Mouse (Mus musculus): ENCODE data around the gene Gpr83. TPM values are rescaled to one million over a fixed set of nuclear protein-coding genes. Genes with fewer than 3 reads are reported as not detected.

Gpr83 gene
- polyA plus RNA-seq, 1 experiment from 2014 or later, result 0.52 TPM

GRCm38 (mm10) chr9:14841878-14842761 is 17.9 kb upstream of the Gpr83 start:
- WGBS, result 79% methylated on average over 10 of the region's 10 CpGs
- no peaks in the 10 kb centered on the region for H3K4me1 ChIP-seq (ENCODE audit: control insufficient read depth, insufficient read depth, low read length)
- H3K27ac ChIP-seq (ENCODE audit: low read length), result no peak overlapping the region
- H3K9me3 ChIP-seq (ENCODE audit: control insufficient read depth, low read depth, low read length), result no peaks in the 10 kb centered on the region
- H3K27me3 ChIP-seq (ENCODE audit: control insufficient read depth, insufficient read depth, low read length), result no peaks in the 10 kb centered on the region
- H3K4me2 ChIP-seq (replicated peaks; ENCODE audit: low read depth, low read length), result no peak overlapping the region
- H3K9ac ChIP-seq (replicated peaks; ENCODE audit: low read depth, low read length), result no peak overlapping the region
- H3K36me3 ChIP-seq (ENCODE audit: control insufficient read depth, insufficient read depth, low read length), result no peaks in the 10 kb centered on the region
- no peak overlapping the region for H3K4me3 ChIP-seq (ENCODE audit: low read depth, low read length)
- ATAC-seq (ENCODE audit: insufficient number of reproducible peaks, insufficient read depth, low FRiP score, low read depth), result no peak

- ATAC-seq (ENCODE audit: insufficient number of reproducible peaks, insufficient read depth, low FRiP score, low read depth), result no peak
- H3K27me3 ChIP-seq (ENCODE audit: control insufficient read depth, insufficient read depth, low read length), result no peaks in the 10 kb centered on the region
- H3K9me3 ChIP-seq (ENCODE audit: control insufficient read depth, low read depth, low read length), result no peaks in the 10 kb centered on the region
- no peak overlapping the region for H3K9ac ChIP-seq (replicated peaks; ENCODE audit: low read depth, low read length)
- WGBS, result 93% methylated on average over 6 of the region's 6 CpGs
- H3K36me3 ChIP-seq (ENCODE audit: control insufficient read depth, insufficient read depth, low read length), result no peaks in the 10 kb centered on the region
- H3K27ac ChIP-seq (ENCODE audit: low read length), result no peak overlapping the region
- H3K4me1 ChIP-seq (ENCODE audit: control insufficient read depth, insufficient read depth, low read length), result no peaks in the 10 kb centered on the region
- H3K4me2 ChIP-seq (replicated peaks; ENCODE audit: low read depth, low read length), result no peak overlapping the region
- H3K4me3 ChIP-seq (ENCODE audit: low read depth, low read length), result no peak overlapping the region
Observed at GRCm38 (mm10) chr9:14843311-14843857, 16.6 kb upstream of the Gpr83 start.

GRCm38 (mm10) chr9:14843901-14844300 is 16.1 kb upstream of the Gpr83 start:
- 91% methylated on average over 3 of the region's 3 CpGs for WGBS
- Histone ChIP-seq H3K4me2 (replicated peaks; ENCODE audit: low read depth, low read length) (no peak overlapping the region), H3K9me3 (ENCODE audit: control insufficient read depth, low read depth, low read length) (no peaks in the 10 kb centered on the region), H3K9ac (replicated peaks; ENCODE audit: low read depth, low read length) (no peak overlapping the region), H3K27ac (ENCODE audit: low read length) (no peak overlapping the region), H3K4me1 (ENCODE audit: control insufficient read depth, insufficient read depth, low read length) (no peaks in the 10 kb centered on the region), H3K4me3 (ENCODE audit: low read depth, low read length) (no peak overlapping the region), H3K36me3 (ENCODE audit: control insufficient read depth, insufficient read depth, low read length) (no peaks in the 10 kb centered on the region), H3K27me3 (ENCODE audit: control insufficient read depth, insufficient read depth, low read length) (no peaks in the 10 kb centered on the region)
- ATAC-seq (ENCODE audit: insufficient number of reproducible peaks, insufficient read depth, low FRiP score, low read depth), result no peak

- no peak overlapping the region for H3K27ac ChIP-seq (ENCODE audit: low read length)
Observed at GRCm38 (mm10) chr9:14846428-14846827, 13.6 kb upstream of the Gpr83 start.

GRCm38 (mm10) chr9:14848267-14848935 is 11.6 kb upstream of the Gpr83 start:
- H3K4me1 ChIP-seq (ENCODE audit: control insufficient read depth, insufficient read depth, low read length), result no peaks in the 10 kb centered on the region
- no peak overlapping the region for H3K27ac ChIP-seq (ENCODE audit: low read length)
- no peak for ATAC-seq (ENCODE audit: insufficient number of reproducible peaks, insufficient read depth, low FRiP score, low read depth)
- H3K36me3 ChIP-seq (ENCODE audit: control insufficient read depth, insufficient read depth, low read length), result no peaks in the 10 kb centered on the region
- H3K9ac ChIP-seq (replicated peaks; ENCODE audit: low read depth, low read length), result no peak overlapping the region
- H3K27me3 ChIP-seq (ENCODE audit: control insufficient read depth, insufficient read depth, low read length), result no peaks in the 10 kb centered on the region
- H3K4me3 ChIP-seq (ENCODE audit: low read depth, low read length), result no peak overlapping the region
- no peak overlapping the region for H3K4me2 ChIP-seq (replicated peaks; ENCODE audit: low read depth, low read length)
- H3K9me3 ChIP-seq (ENCODE audit: control insufficient read depth, low read depth, low read length), result no peaks in the 10 kb centered on the region
- 85% methylated on average over 1 of the region's 1 CpGs for WGBS

More at GRCm38 (mm10) chr9:14846428-14846827, 13.6 kb upstream of the Gpr83 start:
- Histone ChIP-seq H3K9me3 (ENCODE audit: control insufficient read depth, low read depth, low read length) (no peaks in the 10 kb centered on the region), H3K4me1 (ENCODE audit: control insufficient read depth, insufficient read depth, low read length) (no peaks in the 10 kb centered on the region), H3K27me3 (ENCODE audit: control insufficient read depth, insufficient read depth, low read length) (no peaks in the 10 kb centered on the region), H3K4me2 (replicated peaks; ENCODE audit: low read depth, low read length) (no peak overlapping the region), H3K9ac (replicated peaks; ENCODE audit: low read depth, low read length) (no peak overlapping the region), H3K36me3 (ENCODE audit: control insufficient read depth, insufficient read depth, low read length) (no peaks in the 10 kb centered on the region), H3K4me3 (ENCODE audit: low read depth, low read length) (no peak overlapping the region)
- 48% methylated on average over 5 of the region's 5 CpGs for WGBS
- no peak for ATAC-seq (ENCODE audit: insufficient number of reproducible peaks, insufficient read depth, low FRiP score, low read depth)

GRCm38 (mm10) chr9:14854585-14854984 is 5.4 kb upstream of the Gpr83 start:
- H3K4me3 ChIP-seq (ENCODE audit: low read depth, low read length), result no peak overlapping the region
- H3K4me1 ChIP-seq (ENCODE audit: control insufficient read depth, insufficient read depth, low read length), result no peaks in the 10 kb centered on the region
- WGBS, result 84% methylated on average over 4 of the region's 4 CpGs
- no peak for ATAC-seq (ENCODE audit: insufficient number of reproducible peaks, insufficient read depth, low FRiP score, low read depth)
- H3K27me3 ChIP-seq (ENCODE audit: control insufficient read depth, insufficient read depth, low read length), result 0 out of 2 replicates have a peak, but pooled peaks cover 6% of the 10 kb centered on the region
- no peaks in the 10 kb centered on the region for H3K36me3 ChIP-seq (ENCODE audit: control insufficient read depth, insufficient read depth, low read length)
- no peak overlapping the region for H3K9ac ChIP-seq (replicated peaks; ENCODE audit: low read depth, low read length)
- H3K27ac ChIP-seq (ENCODE audit: low read length), result no peak overlapping the region
- H3K9me3 ChIP-seq (ENCODE audit: control insufficient read depth, low read depth, low read length), result no peaks in the 10 kb centered on the region
- no peak overlapping the region for H3K4me2 ChIP-seq (replicated peaks; ENCODE audit: low read depth, low read length)

- Histone ChIP-seq H3K27me3 (ENCODE audit: control insufficient read depth, insufficient read depth, low read length) (peaks cover 15% of the 10 kb centered on the region), H3K4me1 (ENCODE audit: control insufficient read depth, insufficient read depth, low read length) (no peaks in the 10 kb centered on the region)
- no peak for ATAC-seq (ENCODE audit: insufficient number of reproducible peaks, insufficient read depth, low FRiP score, low read depth)
Observed at GRCm38 (mm10) chr9:14856922-14857654, 2.9 kb upstream of the Gpr83 start.

GRCm38 (mm10) chr9:14858170-14858706 is 1.8 kb upstream of the Gpr83 start:
- Histone ChIP-seq H3K9ac (replicated peaks; ENCODE audit: low read depth, low read length) (no peak overlapping the region), H3K4me1 (ENCODE audit: control insufficient read depth, insufficient read depth, low read length) (no peaks in the 10 kb centered on the region), H3K4me3 (ENCODE audit: low read depth, low read length) (no peak overlapping the region), H3K27me3 (ENCODE audit: control insufficient read depth, insufficient read depth, low read length) (peaks cover 19% of the 10 kb centered on the region), H3K36me3 (ENCODE audit: control insufficient read depth, insufficient read depth, low read length) (no peaks in the 10 kb centered on the region), H3K4me2 (replicated peaks; ENCODE audit: low read depth, low read length) (no peak overlapping the region), H3K9me3 (ENCODE audit: control insufficient read depth, low read depth, low read length) (no peaks in the 10 kb centered on the region), H3K27ac (ENCODE audit: low read length) (no peak overlapping the region)
- WGBS, result 61% methylated on average over 7 of the region's 7 CpGs
- ATAC-seq (ENCODE audit: insufficient number of reproducible peaks, insufficient read depth, low FRiP score, low read depth), result no peak

More at GRCm38 (mm10) chr9:14856922-14857654, 2.9 kb upstream of the Gpr83 start:
- Histone ChIP-seq H3K36me3 (ENCODE audit: control insufficient read depth, insufficient read depth, low read length) (no peaks in the 10 kb centered on the region), H3K27ac (ENCODE audit: low read length) (no peak overlapping the region), H3K4me2 (replicated peaks; ENCODE audit: low read depth, low read length) (no peak overlapping the region), H3K9me3 (ENCODE audit: control insufficient read depth, low read depth, low read length) (no peaks in the 10 kb centered on the region), H3K4me3 (ENCODE audit: low read depth, low read length) (no peak overlapping the region), H3K9ac (replicated peaks; ENCODE audit: low read depth, low read length) (no peak overlapping the region)
- 49% methylated on average over 4 of the region's 4 CpGs for WGBS

Measured in stomach, embryonic 14.5 days (tissue).